Mouse (Mus musculus) CH12F3 (cell line): ENCODE data around the gene Prorsd1.

Experiments
- in situ Hi-C: fragments of 300-500 bp; cut with MboI; formaldehyde crosslinking; loops from 2 replicates; pipeline ENCODE4 v1.14.3; 2020; ENCODE audit warnings: low sequenced_read_pairs

The Prorsd1 gene

DNA sequence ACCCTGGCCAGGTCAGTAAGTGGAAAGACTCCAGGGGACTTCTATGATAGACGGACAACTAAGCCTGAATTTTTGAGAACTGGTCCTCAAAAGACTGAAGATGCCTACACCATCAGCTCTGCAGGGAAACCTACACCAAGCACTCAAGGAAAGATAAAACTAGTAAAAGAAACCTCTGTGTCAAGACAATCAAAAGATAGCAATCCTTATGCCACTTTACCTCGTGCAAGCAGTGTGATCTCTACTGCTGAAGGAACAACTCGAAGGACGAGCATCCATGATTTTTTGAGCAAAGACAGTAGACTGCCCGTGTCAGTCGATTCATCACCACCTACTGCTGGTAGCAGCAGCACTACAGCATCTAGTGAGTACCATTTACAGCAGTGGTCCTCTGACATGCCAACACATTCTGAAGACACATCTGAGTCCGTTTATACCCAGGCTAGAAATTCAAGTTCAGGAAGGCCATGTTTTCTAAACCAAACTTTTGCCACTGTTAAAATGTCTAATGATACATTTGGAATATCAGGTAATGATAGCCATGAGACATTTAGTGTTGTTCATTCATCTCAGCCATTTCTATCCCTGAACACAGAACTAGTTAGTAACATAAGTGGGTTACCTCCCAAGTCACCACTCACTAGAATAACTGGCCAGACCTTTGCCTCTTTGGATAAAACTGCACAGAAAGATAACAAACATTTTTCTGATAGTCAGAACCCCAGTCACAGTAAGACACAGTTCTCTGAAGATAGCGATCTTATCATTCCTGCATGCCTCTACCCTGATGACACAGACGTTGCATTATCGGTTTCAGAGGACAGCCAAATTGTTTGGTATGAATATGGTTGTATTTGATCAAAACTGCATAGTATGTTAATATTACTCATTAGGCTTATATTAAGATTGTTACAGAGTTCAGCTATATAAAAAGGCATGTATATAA, 10.6 kb downstream of the Prorsd1 start:
- in situ Hi-C loops, result no loop called here

DNA sequence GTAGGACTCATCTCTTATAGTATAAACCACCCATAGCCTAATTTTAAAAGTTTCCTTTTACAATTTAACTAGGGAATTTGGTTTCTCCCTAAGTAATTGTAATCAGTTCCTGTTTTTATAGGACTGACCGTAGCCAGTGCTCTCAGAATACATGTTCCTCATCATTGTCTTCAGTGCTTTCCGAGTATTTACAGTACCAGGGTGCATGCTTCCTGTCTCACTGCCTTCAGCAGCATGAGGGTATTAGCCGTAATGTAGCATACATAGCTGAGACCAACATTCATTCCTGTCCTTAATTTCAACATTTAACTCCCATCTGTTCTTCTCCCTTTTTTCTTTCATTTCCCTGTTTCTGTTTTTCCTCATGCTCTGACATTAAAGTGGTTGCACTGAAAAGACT, 17.9 kb downstream of the Prorsd1 start:
- in situ Hi-C loops, result no loop called here

DNA sequence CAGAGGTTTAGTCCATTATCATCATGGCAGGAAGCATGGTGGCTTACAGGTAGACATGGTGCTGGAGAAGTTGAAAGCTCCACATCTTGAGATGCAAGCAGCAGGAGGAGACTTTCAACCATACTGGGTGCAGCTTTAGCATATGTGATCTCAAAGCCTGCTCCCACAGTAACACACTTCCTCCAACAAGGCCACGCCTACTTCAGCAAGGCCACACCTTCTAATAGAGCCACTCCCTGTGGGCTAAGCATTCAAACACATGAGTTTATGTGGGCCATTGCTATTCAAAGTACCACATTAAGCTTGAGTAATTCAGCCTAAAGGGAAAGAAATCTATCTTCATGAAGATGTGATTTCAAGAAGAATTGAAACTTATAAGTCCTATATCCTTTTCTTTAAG, 21.7 kb downstream of the Prorsd1 start:
- in situ Hi-C loops, result no loop called here

GRCm38 (mm10) chr11:29474676-29475075, 40.2 kb downstream of the Prorsd1 start:
- in situ Hi-C loops, result no loop called here
